Mouse (Mus musculus) bone marrow macrophage, adult 2 months (primary cell): ENCODE measurements around the gene Ilf3.

Experiments
- CTCF ChIP-seq: IDR thresholded peaks from 2 replicates; pipeline ENCODE4 v1.5.1; 2012; ENCODE audit warnings: low read depth, mild to moderate bottlenecking, low read length, moderate library complexity
- POLR2A ChIP-seq: IDR thresholded peaks from 2 replicates; pipeline ENCODE4 v1.6.1; 2012; ENCODE audit warnings: mild to moderate bottlenecking, low read depth, low read length, borderline replicate concordance

DNA sequence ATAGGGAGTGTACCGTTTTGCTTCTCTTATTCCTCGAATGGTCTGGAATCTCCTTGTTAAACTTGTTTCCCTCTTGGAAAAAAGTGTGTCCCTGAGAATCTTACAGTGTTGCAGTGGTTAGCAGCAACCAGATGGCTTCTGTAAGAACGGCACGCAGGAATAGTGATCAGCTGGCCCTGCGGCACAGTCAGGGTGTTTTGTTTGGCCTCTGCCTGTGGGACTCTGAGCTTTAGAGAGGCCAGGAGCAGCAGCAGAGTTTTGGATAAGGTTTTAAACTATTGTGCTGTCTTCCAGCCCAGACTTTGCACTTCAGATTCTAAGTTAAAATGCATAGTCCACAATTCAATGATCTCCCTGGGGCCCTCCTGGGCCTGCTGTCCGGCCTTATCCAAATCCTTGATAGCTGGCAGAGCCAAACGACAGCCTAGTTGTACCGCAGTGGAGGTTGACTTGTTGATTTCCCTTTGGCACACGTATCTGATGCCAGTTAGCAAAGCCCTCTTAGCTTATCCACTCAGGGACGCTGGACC is 25.0 kb downstream of the Ilf3 start:
- TF ChIP-seq CTCF, result no peak
- TF ChIP-seq POLR2A, result no peak
